Mouse (Mus musculus): ENCODE measurements around the gene Kcnip1. TPM values are rescaled to one million over a fixed set of nuclear protein-coding genes. Genes with fewer than 3 reads are reported as not detected.

Kcnip1 gene
- polyA plus RNA-seq, 1 experiment from 2014 or later, result 7.8 TPM

DNA sequence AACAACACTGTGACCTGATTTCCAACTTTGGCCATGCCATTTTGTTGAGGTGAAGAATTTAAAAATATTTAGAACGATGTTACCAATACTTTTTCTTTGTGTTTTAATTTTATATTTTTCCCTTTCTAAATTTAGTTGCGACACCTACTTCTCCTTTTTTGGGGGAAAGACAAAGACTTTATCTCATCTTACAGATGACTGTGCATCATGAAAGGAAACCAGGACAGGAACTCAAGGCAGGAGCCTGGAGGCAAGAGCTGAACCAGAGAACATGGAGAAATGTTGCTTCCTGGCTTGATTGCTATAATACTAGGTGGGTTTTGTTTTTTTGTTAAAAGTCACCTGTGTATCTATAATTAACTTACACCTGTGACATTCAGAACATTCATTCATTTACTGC lies 355.8 kb downstream of the Kcnip1 start:
- no peak overlapping the region for H3K27ac ChIP-seq (ENCODE audit: low read depth, low read length)
- no peaks in the 10 kb centered on the region for H3K4me1 ChIP-seq (replicated peaks; ENCODE audit: control insufficient read depth, insufficient read depth, low read length)
- H3K36me3 ChIP-seq (ENCODE audit: control insufficient read depth, insufficient read depth, low read length), result no peaks in the 10 kb centered on the region
- H3K9me3 ChIP-seq (ENCODE audit: control insufficient read depth, low read length), result no peaks in the 10 kb centered on the region
- 91% methylated on average over 2 of the region's 2 CpGs for WGBS
- H3K4me2 ChIP-seq (ENCODE audit: low read depth, low read length, severe bottlenecking), result no peak overlapping the region
- no peak for ATAC-seq (replicated peaks; ENCODE audit: low FRiP score)
- no peak overlapping the region for H3K9ac ChIP-seq (ENCODE audit: low read length)
- no peaks in the 10 kb centered on the region for H3K27me3 ChIP-seq (ENCODE audit: control insufficient read depth, insufficient read depth, low read length)
- no peak for DNase-seq (ENCODE audit: low spot score)
- no peak overlapping the region for H3K4me3 ChIP-seq (ENCODE audit: low read depth, low read length)

DNA sequence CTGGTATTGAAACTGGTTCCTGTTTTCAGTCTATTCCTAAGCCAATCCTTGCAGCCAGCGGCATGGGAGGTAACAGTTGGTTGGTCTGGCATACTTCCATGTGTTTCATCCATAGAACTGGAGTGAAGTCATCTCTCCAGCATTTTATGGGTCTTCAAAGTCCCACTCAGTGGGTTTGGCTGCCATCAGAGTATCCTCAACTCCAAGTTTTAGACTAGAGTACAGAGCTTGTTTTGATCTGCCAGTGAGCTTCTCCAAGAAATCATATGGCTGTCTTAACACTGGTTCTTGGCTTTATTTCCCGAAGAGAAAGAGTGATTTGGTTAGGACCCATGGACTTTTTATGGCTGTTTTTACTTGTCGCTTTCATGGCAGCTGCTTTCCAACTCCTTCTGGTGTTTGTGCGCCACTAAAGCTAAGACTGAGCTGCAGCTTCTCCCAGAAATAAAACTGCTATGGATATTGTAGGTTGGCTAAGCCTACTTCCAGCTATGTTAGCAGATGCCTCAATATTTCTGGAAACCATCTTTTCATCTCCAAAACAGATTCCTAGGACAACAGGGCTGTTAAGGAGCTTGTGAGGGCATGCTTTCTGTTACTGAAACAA lies 365.7 kb downstream of the Kcnip1 start:
- Histone ChIP-seq H3K4me2 (ENCODE audit: low read depth, low read length, severe bottlenecking) (no peak overlapping the region), H3K36me3 (ENCODE audit: control insufficient read depth, insufficient read depth, low read length) (no peaks in the 10 kb centered on the region), H3K4me1 (replicated peaks; ENCODE audit: control insufficient read depth, insufficient read depth, low read length) (no peaks in the 10 kb centered on the region), H3K9me3 (ENCODE audit: control insufficient read depth, low read length) (no peaks in the 10 kb centered on the region), H3K4me3 (ENCODE audit: low read depth, low read length) (no peak overlapping the region), H3K27me3 (ENCODE audit: control insufficient read depth, insufficient read depth, low read length) (no peaks in the 10 kb centered on the region), H3K9ac (ENCODE audit: low read length) (no peak overlapping the region), H3K27ac (ENCODE audit: low read depth, low read length) (no peak overlapping the region)
- 90% methylated on average over 4 of the region's 4 CpGs for WGBS
- DNase-seq (ENCODE audit: low spot score) (no peak), ATAC-seq (replicated peaks; ENCODE audit: low FRiP score) (no peak)

DNA sequence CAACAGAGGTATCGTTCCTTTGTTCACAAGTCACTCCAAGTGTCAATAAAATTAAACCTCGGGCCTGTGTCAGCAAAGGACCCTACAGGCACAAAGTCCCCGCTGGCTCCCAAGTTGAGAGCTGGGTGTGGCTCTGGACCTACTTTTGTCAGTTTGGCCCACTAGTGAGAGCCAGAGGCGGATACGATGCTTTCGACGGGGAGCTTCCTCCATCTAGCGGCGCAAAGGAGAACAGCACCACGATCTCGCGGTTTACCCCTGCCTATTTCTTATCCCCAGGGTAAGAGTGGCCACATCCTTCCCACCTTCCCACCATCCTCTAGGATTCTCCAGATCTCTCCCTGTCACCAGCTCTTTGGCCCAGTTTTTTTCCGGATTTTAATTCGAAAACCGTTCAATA lies 378.7 kb downstream of the Kcnip1 start:
- no peak overlapping the region for H3K4me2 ChIP-seq (ENCODE audit: low read depth, low read length, severe bottlenecking)
- ATAC-seq (replicated peaks; ENCODE audit: low FRiP score) (0 out of 2 replicates have a peak, but pooled peaks have one; percentile 42), DNase-seq (ENCODE audit: low spot score) (peak; percentile 86)
- no peak overlapping the region for H3K9ac ChIP-seq (ENCODE audit: low read length)
- H3K27ac ChIP-seq (ENCODE audit: low read depth, low read length), result no peak overlapping the region
- 7% methylated on average over 15 of the region's 15 CpGs for whole genome bisulfite sequencing
- no peaks in the 10 kb centered on the region for H3K4me1 ChIP-seq (replicated peaks; ENCODE audit: control insufficient read depth, insufficient read depth, low read length)
- H3K9me3 ChIP-seq (ENCODE audit: control insufficient read depth, low read length), result no peaks in the 10 kb centered on the region
- H3K36me3 ChIP-seq (ENCODE audit: control insufficient read depth, insufficient read depth, low read length), result no peaks in the 10 kb centered on the region
- H3K27me3 ChIP-seq (ENCODE audit: control insufficient read depth, insufficient read depth, low read length), result no peaks in the 10 kb centered on the region
- H3K4me3 ChIP-seq (ENCODE audit: low read depth, low read length), result no peak overlapping the region

DNA sequence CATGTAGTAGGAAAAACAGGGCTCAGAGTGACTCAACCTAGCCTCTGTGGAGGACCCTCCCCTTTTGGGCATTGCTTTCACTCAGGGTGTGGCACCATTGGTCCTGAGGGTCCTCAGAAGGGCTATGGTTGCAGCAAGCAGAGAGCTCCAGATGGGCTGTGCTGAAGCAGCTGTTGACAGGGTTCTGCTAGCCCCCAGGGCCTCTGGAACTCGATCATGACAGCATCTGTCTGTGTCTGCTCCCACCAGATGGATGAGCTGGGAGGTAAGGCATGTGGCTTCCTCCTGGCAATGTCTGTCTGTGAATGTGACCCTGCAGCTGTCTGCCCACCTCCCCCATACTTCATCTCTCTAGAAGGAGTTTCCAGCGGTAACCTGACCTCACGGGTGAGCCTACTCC lies 385.2 kb downstream of the Kcnip1 start:
- no peak for DNase-seq (ENCODE audit: low spot score)
- Histone ChIP-seq H3K36me3 (ENCODE audit: control insufficient read depth, insufficient read depth, low read length) (no peaks in the 10 kb centered on the region), H3K4me1 (replicated peaks; ENCODE audit: control insufficient read depth, insufficient read depth, low read length) (no peaks in the 10 kb centered on the region), H3K4me3 (ENCODE audit: low read depth, low read length) (no peak overlapping the region), H3K27me3 (ENCODE audit: control insufficient read depth, insufficient read depth, low read length) (no peaks in the 10 kb centered on the region), H3K4me2 (ENCODE audit: low read depth, low read length, severe bottlenecking) (no peak overlapping the region), H3K27ac (ENCODE audit: low read depth, low read length) (no peak overlapping the region), H3K9ac (ENCODE audit: low read length) (no peak overlapping the region), H3K9me3 (ENCODE audit: control insufficient read depth, low read length) (no peaks in the 10 kb centered on the region)
- ATAC-seq (replicated peaks; ENCODE audit: low FRiP score), result no peak
- 59% methylated on average over 3 of the region's 3 CpGs for WGBS

DNA sequence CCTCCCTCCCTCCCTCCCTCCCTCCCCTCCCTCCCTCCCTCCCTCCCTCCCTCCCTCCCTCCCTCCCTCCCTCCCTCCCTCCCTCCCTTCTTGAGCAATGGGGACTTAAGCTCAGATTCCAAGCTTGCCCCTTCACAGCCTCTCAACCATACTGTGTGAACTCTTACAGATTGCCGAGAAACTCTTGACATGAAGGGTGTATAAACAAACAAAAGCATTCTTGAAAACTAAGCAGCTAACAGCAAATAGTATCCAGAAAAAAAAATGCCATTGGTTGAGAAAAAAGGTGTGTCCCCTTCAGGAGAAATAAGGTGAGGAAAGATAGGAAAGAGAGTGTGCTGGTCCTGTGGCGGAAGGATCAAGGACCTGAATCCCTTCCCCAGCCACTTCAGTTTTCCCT lies 389.8 kb downstream of the Kcnip1 start:
- no peak for ATAC-seq (replicated peaks; ENCODE audit: low FRiP score)
- H3K4me3 ChIP-seq (ENCODE audit: low read depth, low read length), result no peak overlapping the region
- H3K4me2 ChIP-seq (ENCODE audit: low read depth, low read length, severe bottlenecking), result no peak overlapping the region
- no peak for DNase-seq (ENCODE audit: low spot score)
- no peaks in the 10 kb centered on the region for H3K36me3 ChIP-seq (ENCODE audit: control insufficient read depth, insufficient read depth, low read length)
- H3K9me3 ChIP-seq (ENCODE audit: control insufficient read depth, low read length), result no peaks in the 10 kb centered on the region
- H3K4me1 ChIP-seq (replicated peaks; ENCODE audit: control insufficient read depth, insufficient read depth, low read length), result no peaks in the 10 kb centered on the region
- H3K27me3 ChIP-seq (ENCODE audit: control insufficient read depth, insufficient read depth, low read length), result no peaks in the 10 kb centered on the region
- 72% methylated on average over 2 of the region's 2 CpGs for WGBS
- H3K27ac ChIP-seq (ENCODE audit: low read depth, low read length), result no peak overlapping the region
- H3K9ac ChIP-seq (ENCODE audit: low read length), result no peak overlapping the region

DNA sequence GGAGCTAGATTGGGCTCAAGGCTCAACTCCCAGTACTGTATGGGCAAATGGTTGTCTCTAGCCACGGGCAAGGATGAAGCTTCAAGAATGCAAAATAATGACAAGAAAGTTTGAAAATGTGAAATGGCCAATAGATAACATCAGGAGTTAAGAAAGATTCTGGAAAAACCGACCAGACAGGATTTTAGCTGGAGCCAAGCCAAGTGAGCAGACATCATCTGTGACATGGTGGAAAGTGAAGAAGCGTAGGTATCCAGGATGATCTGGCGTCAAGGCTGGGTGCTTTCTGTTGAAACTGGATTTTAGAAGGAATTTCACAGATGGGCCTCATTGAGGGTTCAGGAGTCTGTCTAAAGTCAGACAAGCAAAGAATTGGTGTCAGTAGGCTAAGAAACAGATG lies 394.0 kb downstream of the Kcnip1 start, which contains the start of gene D130052B06Rik:
D130052B06Rik (plus strand) TSS at position 317 of the 400 bp plus-strand sequence.
- Histone ChIP-seq H3K27ac (ENCODE audit: low read depth, low read length) (no peak within 1 kb of the TSS), H3K4me1 (replicated peaks; ENCODE audit: control insufficient read depth, insufficient read depth, low read length) (no peaks in the 10 kb centered on the region), H3K4me2 (ENCODE audit: low read depth, low read length, severe bottlenecking) (no peak within 1 kb of the TSS), H3K9me3 (ENCODE audit: control insufficient read depth, low read length) (no peaks in the 10 kb centered on the region), H3K9ac (ENCODE audit: low read length) (no peak within 1 kb of the TSS), H3K36me3 (ENCODE audit: control insufficient read depth, insufficient read depth, low read length) (no peaks in the 10 kb centered on the region), H3K4me3 (ENCODE audit: low read depth, low read length) (no peak within 1 kb of the TSS), H3K27me3 (ENCODE audit: control insufficient read depth, insufficient read depth, low read length) (no peaks in the 10 kb centered on the region)
- ATAC-seq (replicated peaks; ENCODE audit: low FRiP score) (no peak), DNase-seq (ENCODE audit: low spot score) (no peak)
- 82% methylated on average over 4 of the region's 4 CpGs for WGBS

DNA sequence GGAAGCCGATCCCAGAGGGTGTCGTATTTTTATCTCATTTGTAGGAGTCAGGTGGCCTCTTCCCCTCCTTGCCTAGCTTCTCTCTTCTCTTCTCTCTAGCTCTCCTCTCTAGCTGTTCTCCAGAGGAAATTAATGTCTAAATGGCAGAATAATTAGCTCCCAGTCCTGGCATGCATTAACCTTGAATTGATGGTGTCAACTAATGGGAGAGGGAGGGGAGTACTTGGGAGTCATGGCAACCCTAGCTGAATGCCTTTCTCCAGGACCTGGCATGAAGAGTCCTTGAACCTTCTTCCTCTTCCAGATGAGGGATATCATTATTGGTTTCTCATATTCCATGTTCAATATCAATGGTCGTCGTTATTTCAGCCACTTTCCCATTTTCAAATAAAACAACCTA lies 396.3 kb downstream of the Kcnip1 start:
- DNase-seq (ENCODE audit: low spot score), result no peak
- WGBS, result 79% methylated on average over 4 of the region's 4 CpGs
- ATAC-seq (replicated peaks; ENCODE audit: low FRiP score), result no peak
- H3K36me3 ChIP-seq (ENCODE audit: control insufficient read depth, insufficient read depth, low read length), result no peaks in the 10 kb centered on the region
- H3K9ac ChIP-seq (ENCODE audit: low read length), result no peak overlapping the region
- no peak overlapping the region for H3K27ac ChIP-seq (ENCODE audit: low read depth, low read length)
- H3K9me3 ChIP-seq (ENCODE audit: control insufficient read depth, low read length), result no peaks in the 10 kb centered on the region
- no peak overlapping the region for H3K4me2 ChIP-seq (ENCODE audit: low read depth, low read length, severe bottlenecking)
- no peak overlapping the region for H3K4me3 ChIP-seq (ENCODE audit: low read depth, low read length)
- no peaks in the 10 kb centered on the region for H3K4me1 ChIP-seq (replicated peaks; ENCODE audit: control insufficient read depth, insufficient read depth, low read length)
- no peaks in the 10 kb centered on the region for H3K27me3 ChIP-seq (ENCODE audit: control insufficient read depth, insufficient read depth, low read length)

DNA sequence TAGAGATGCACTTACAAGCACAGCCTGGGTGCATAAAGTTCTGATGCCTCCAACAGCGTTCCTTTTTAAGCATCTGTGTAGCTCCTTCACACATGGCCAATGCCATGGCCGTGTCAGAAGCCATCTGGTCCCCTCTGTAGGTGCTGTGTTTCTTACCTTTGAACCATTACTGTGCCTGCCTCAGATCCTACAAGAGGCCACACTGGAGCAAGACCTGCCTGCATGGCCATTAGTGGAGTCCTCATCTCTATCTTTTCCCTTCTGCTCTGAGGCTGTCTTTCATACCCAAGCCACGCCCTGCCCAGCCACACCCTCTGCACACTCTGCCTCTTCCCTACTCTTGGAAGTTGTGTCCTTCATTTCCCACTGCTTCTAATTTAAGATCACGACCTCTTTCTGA lies 400.1 kb downstream of the Kcnip1 start:
- no peaks in the 10 kb centered on the region for H3K4me1 ChIP-seq (replicated peaks; ENCODE audit: control insufficient read depth, insufficient read depth, low read length)
- ATAC-seq (replicated peaks; ENCODE audit: low FRiP score) (no peak), DNase-seq (ENCODE audit: low spot score) (no peak)
- H3K9me3 ChIP-seq (ENCODE audit: control insufficient read depth, low read length), result no peaks in the 10 kb centered on the region
- no peaks in the 10 kb centered on the region for H3K36me3 ChIP-seq (ENCODE audit: control insufficient read depth, insufficient read depth, low read length)
- no peaks in the 10 kb centered on the region for H3K27me3 ChIP-seq (ENCODE audit: control insufficient read depth, insufficient read depth, low read length)
- no peak overlapping the region for H3K4me3 ChIP-seq (ENCODE audit: low read depth, low read length)
- H3K4me2 ChIP-seq (ENCODE audit: low read depth, low read length, severe bottlenecking), result no peak overlapping the region
- H3K9ac ChIP-seq (ENCODE audit: low read length), result no peak overlapping the region
- H3K27ac ChIP-seq (ENCODE audit: low read depth, low read length), result no peak overlapping the region
- WGBS, result 82% methylated on average over 4 of the region's 4 CpGs

DNA sequence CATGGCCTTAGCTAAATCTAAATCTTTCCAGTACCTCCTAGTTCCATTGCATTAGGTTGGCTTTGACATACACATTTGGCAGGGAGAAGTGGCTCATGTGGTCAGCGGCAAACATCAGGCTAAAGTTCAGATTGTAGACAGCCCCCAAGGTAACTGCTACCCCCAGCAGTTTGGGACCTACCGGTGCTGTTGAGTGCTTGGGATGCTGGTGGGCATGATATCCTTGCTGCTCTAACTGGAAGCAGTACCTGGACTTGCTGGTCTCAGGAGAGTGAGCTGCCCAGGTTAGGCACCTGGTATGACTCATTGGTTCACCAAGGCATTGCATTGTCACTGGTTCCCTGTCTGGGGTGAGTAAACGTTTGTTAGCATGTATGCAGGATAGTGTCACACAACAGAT lies 402.2 kb downstream of the Kcnip1 start:
- ATAC-seq (replicated peaks; ENCODE audit: low FRiP score) (no peak), DNase-seq (ENCODE audit: low spot score) (no peak)
- H3K4me3 ChIP-seq (ENCODE audit: low read depth, low read length), result no peak overlapping the region
- H3K27ac ChIP-seq (ENCODE audit: low read depth, low read length), result no peak overlapping the region
- no peaks in the 10 kb centered on the region for H3K4me1 ChIP-seq (replicated peaks; ENCODE audit: control insufficient read depth, insufficient read depth, low read length)
- 91% methylated on average over 3 of the region's 3 CpGs for WGBS
- no peak overlapping the region for H3K9ac ChIP-seq (ENCODE audit: low read length)
- H3K4me2 ChIP-seq (ENCODE audit: low read depth, low read length, severe bottlenecking), result no peak overlapping the region
- no peaks in the 10 kb centered on the region for H3K9me3 ChIP-seq (ENCODE audit: control insufficient read depth, low read length)
- no peaks in the 10 kb centered on the region for H3K27me3 ChIP-seq (ENCODE audit: control insufficient read depth, insufficient read depth, low read length)
- H3K36me3 ChIP-seq (ENCODE audit: control insufficient read depth, insufficient read depth, low read length), result no peaks in the 10 kb centered on the region
